Mouse (Mus musculus): Measurements from ENCODE around the gene Angptl2.

- TF ChIP-seq POLR2A (IDR thresholded peaks at IDR 0.05; ENCODE audit: extremely low read depth, insufficient read depth, low read length) (no peak), CTCF (IDR thresholded peaks at IDR 0.05; ENCODE audit: extremely low read depth, insufficient read depth, low read length) (no peak)
Observed at GRCm38 (mm10) chr2:33207069-33207468, 8.8 kb upstream of the Angptl2 start.
